ENCODE assay signal across 8 mouse cellular contexts in the genomic region with DNA sequence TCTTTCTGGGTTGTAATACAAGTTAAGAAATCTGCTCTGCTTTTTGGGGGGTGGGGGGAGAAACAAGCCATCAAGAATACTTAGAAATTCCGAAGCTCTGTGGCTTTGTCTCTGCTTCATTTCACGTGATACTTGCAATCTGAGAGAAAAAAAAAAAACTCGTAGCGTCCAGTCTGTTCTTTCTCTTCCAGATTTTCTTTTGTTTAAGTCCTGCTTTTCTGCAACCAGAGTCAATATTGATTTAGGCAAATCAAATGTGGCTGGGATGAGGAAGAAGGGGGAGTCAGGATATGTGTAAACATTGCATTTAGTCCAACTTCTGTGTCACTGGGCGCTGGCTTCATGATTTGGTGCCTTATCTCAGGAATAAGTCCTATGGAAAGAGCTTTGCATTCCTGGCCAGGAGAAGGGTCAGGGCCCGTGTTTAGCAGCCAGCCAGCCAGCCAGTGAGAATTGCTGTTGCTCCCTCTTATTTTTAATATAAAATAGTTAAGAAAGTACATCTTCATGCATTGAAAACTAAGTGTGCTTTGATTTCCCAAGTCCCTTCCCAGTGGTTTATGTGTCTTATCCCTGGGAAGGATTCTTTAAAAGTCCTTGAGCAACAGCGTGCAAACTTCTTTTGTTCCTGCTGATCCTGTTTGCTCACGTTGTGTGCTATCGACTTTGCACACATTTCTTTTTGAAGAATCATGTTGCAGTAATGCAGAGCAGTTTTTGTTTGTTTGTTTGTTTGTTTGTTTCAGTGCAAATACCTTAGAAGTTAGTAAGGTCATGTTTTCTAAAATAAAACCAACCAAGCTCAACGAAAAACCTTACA.
A peak's percentile ranks its signal among the peaks of the same experiment; 100 is the strongest.
DNase-seq lines count a peak whose midpoint lies in the region; ATAC-seq and TF ChIP-seq lines count a peak whose summit lies in the region.

No protein-coding gene starts in this region.

- no peak for TF ChIP-seq CTCF in liver, adult 2 months (IDR thresholded peaks at IDR 0.05; ENCODE audit: low read depth, low read length)

- peaks cover 25% of the 10 kb centered on the region for H3K4me1 ChIP-seq in forebrain, embryonic 15.5 days
- peaks cover 24% of the 10 kb centered on the region for H3K4me1 ChIP-seq in hindbrain, embryonic 14.5 days (replicated peaks; ENCODE audit: control insufficient read depth, insufficient read depth, low read length)
- H3K4me1 ChIP-seq in liver, adult 2 months (ENCODE audit: control insufficient read depth, insufficient read depth, low read length), result no peaks in the 10 kb centered on the region; the same call in 1 of the 2 replicates
- peaks cover 27% of the 10 kb centered on the region for H3K4me1 ChIP-seq in midbrain, embryonic 15.5 days

- H3K27me3 ChIP-seq in forebrain, embryonic 15.5 days, result no peaks in the 10 kb centered on the region
- H3K27me3 ChIP-seq in hindbrain, embryonic 14.5 days (ENCODE audit: control insufficient read depth, insufficient read depth, low read length), result no peaks in the 10 kb centered on the region
- H3K27me3 ChIP-seq in liver, adult 2 months (ENCODE audit: control insufficient read depth, insufficient read depth, low read length), result no peaks in the 10 kb centered on the region
- H3K27me3 ChIP-seq in midbrain, embryonic 15.5 days (replicated peaks), result no peaks in the 10 kb centered on the region

- ATAC-seq in frontal cortex, adult (ENCODE audit: low TSS enrichment), result peak; percentile 14; the same call in 1 of the 2 replicates
- ATAC-seq in forebrain, embryonic 15.5 days (replicated peaks), result no peak
- no peak for ATAC-seq in hindbrain, embryonic 14.5 days (ENCODE audit: low FRiP score)
- no peak; the same call in 1 of the 2 replicates for ATAC-seq in midbrain, embryonic 15.5 days (replicated peaks)
- ATAC-seq in inflammation-experienced regulatory T-cells, adult 6 months, result no peak

- H3K27ac ChIP-seq in forebrain, embryonic 15.5 days (replicated peaks), result peak overlapping the region; percentile 81
- H3K27ac ChIP-seq in hindbrain, embryonic 14.5 days, result peak overlapping the region; percentile 86
- H3K27ac ChIP-seq in liver, adult 2 months (replicated peaks; ENCODE audit: insufficient read depth, low read depth, low read length), result peak overlapping the region; percentile 97
- peak overlapping the region; percentile 82 for H3K27ac ChIP-seq in midbrain, embryonic 15.5 days

- H3K79me2 ChIP-seq in liver, adult 2 months (ENCODE audit: control insufficient read depth, insufficient read depth, low read length), result no peaks in the 10 kb centered on the region

- no peaks in the 10 kb centered on the region for H3K9me3 ChIP-seq in forebrain, embryonic 15.5 days
- no peaks in the 10 kb centered on the region for H3K9me3 ChIP-seq in hindbrain, embryonic 14.5 days (ENCODE audit: control insufficient read depth, low read length)
- no peaks in the 10 kb centered on the region for H3K9me3 ChIP-seq in midbrain, embryonic 15.5 days

- H3K4me3 ChIP-seq in forebrain, embryonic 15.5 days, result peak overlapping the region; percentile 39
- peak overlapping the region; percentile 36 for H3K4me3 ChIP-seq in hindbrain, embryonic 14.5 days (replicated peaks; ENCODE audit: low read length)
- H3K4me3 ChIP-seq in liver, adult 2 months (ENCODE audit: insufficient read depth, low read depth, low read length), result peak overlapping the region; percentile 57
- peak overlapping the region; percentile 40 for H3K4me3 ChIP-seq in midbrain, embryonic 15.5 days

- DNase-seq in frontal cortex, postnatal 36 days (ENCODE audit: low spot score in 2 of 2), result no peak
- peak; percentile 50 for DNase-seq in hindbrain, embryonic 14.5 days (ENCODE audit: low spot score)
- DNase-seq in liver, adult 2 months (ENCODE audit: extremely low read depth, low read depth, low spot score), result peak; percentile 98
- no peak for DNase-seq in thymus, adult 18-20 months

- 4% methylated on average over 10 of the region's 10 CpGs for WGBS in forebrain, embryonic 15.5 days
- 10% methylated on average over 10 of the region's 10 CpGs for WGBS in hindbrain, embryonic 14.5 days
- 2% methylated on average over 10 of the region's 10 CpGs for WGBS in liver, adult 2 months
- 7% methylated on average over 10 of the region's 10 CpGs for WGBS in midbrain, embryonic 15.5 days

- no peaks in the 10 kb centered on the region for H3K36me3 ChIP-seq in forebrain, embryonic 15.5 days
- H3K36me3 ChIP-seq in hindbrain, embryonic 14.5 days (replicated peaks; ENCODE audit: control insufficient read depth, insufficient read depth), result no peaks in the 10 kb centered on the region
- no peaks in the 10 kb centered on the region for H3K36me3 ChIP-seq in liver, adult 2 months (ENCODE audit: control insufficient read depth, insufficient read depth, low read length)
- H3K36me3 ChIP-seq in midbrain, embryonic 15.5 days (replicated peaks), result no peaks in the 10 kb centered on the region

- peak overlapping the region; percentile 43 for H3K4me2 ChIP-seq in forebrain, embryonic 15.5 days (replicated peaks)
- H3K4me2 ChIP-seq in hindbrain, embryonic 14.5 days (replicated peaks), result peak overlapping the region; percentile 53
- peak overlapping the region; percentile 48 for H3K4me2 ChIP-seq in midbrain, embryonic 15.5 days

- peak overlapping the region; percentile 42 for H3K9ac ChIP-seq in forebrain, embryonic 15.5 days (replicated peaks)
- peak overlapping the region; percentile 63 for H3K9ac ChIP-seq in hindbrain, embryonic 14.5 days
- peak overlapping the region; percentile 86 for H3K9ac ChIP-seq in liver, adult 2 months (ENCODE audit: low read depth, low read length)
- 0 out of 2 replicates have a peak overlapping the region, but pooled peaks have one; percentile 9 for H3K9ac ChIP-seq in midbrain, embryonic 15.5 days

- no peak for TF ChIP-seq POLR2A in liver, adult 2 months (IDR thresholded peaks at IDR 0.05; ENCODE audit: extremely low read depth, insufficient read depth, low read length)

Comparison
In these comparisons a context has a peak if more than half of its experiments do, and no peak if none do; other contexts are left out.
1. DNase-seq: peak in hindbrain, embryonic 14.5 days (single experiment) and liver, adult 2 months (single experiment); none in frontal cortex, postnatal 36 days (0 of 2) and thymus, adult 18-20 months (0 of 2).
2. H3K9ac ChIP-seq: peak in every context shown above with its lines; median percentile 86 in liver, adult 2 months; 63 in hindbrain, embryonic 14.5 days; 42 in forebrain, embryonic 15.5 days; 9 in midbrain, embryonic 15.5 days.
3. Peak in every context shown above with its lines, with median percentiles within 50 percentile points of each other: H3K27ac ChIP-seq, H3K4me2 ChIP-seq and H3K4me3 ChIP-seq.